Mouse (Mus musculus): Measurements from ENCODE around the gene Dock7. TPM values are rescaled to one million over a fixed set of nuclear protein-coding genes. Genes with fewer than 3 reads are reported as not detected.

The Dock7 gene
- total and polyA plus RNA-seq, 2 experiments from 2014 or later = 36.8 to 82.3 TPM

- TF ChIP-seq CTCF (IDR thresholded peaks at IDR 0.05) = no peak
- no peak overlapping the region for H3K4me3 ChIP-seq (ENCODE audit: low read depth, low read length)
- H3K27ac ChIP-seq (ENCODE audit: low read depth, low read length) = no peak overlapping the region
- DNase-seq (ENCODE audit: low spot score) (no peak), ATAC-seq (ENCODE audit: low FRiP score) (no peak)
- 57% methylated on average over 3 of the region's 3 CpGs for WGBS
- no peaks in the 10 kb centered on the region for H3K9me3 ChIP-seq (ENCODE audit: low read length)
- no peaks in the 10 kb centered on the region for H3K4me1 ChIP-seq (ENCODE audit: insufficient read depth, low read length)
- H3K36me3 ChIP-seq (ENCODE audit: insufficient read depth, low read length) = peaks cover 10% of the 10 kb centered on the region
- H3K4me2 ChIP-seq (ENCODE audit: low read depth, low read length, poor library complexity, severe bottlenecking) = no peak overlapping the region
- H3K27me3 ChIP-seq (ENCODE audit: insufficient read depth, low read length) = no peaks in the 10 kb centered on the region
- no peak overlapping the region for H3K9ac ChIP-seq (replicated peaks; ENCODE audit: low read length, poor library complexity, severe bottlenecking)
Measured at GRCm38 (mm10) chr4:99091151-99091701, 29.5 kb downstream of the Dock7 start.

- no peak overlapping the region for H3K4me3 ChIP-seq (ENCODE audit: low read depth, low read length)
- no peaks in the 10 kb centered on the region for H3K4me1 ChIP-seq (ENCODE audit: insufficient read depth, low read length)
- H3K9me3 ChIP-seq (ENCODE audit: low read length) = no peaks in the 10 kb centered on the region
- H3K9ac ChIP-seq (replicated peaks; ENCODE audit: low read length, poor library complexity, severe bottlenecking) = no peak overlapping the region
- H3K4me2 ChIP-seq (ENCODE audit: low read depth, low read length, poor library complexity, severe bottlenecking) = no peak overlapping the region
- H3K27me3 ChIP-seq (ENCODE audit: insufficient read depth, low read length) = no peaks in the 10 kb centered on the region
- 93% methylated on average over 17 of the region's 17 CpGs for WGBS
- DNase-seq (ENCODE audit: low spot score) (no peak), ATAC-seq (ENCODE audit: low FRiP score) (no peak)
- H3K36me3 ChIP-seq (ENCODE audit: insufficient read depth, low read length) = peaks cover 20% of the 10 kb centered on the region
- no peak overlapping the region for H3K27ac ChIP-seq (ENCODE audit: low read depth, low read length)
- TF ChIP-seq CTCF (IDR thresholded peaks at IDR 0.05) = no peak
Measured at GRCm38 (mm10) chr4:99087760-99088485, 32.8 kb downstream of the Dock7 start.

DNA sequence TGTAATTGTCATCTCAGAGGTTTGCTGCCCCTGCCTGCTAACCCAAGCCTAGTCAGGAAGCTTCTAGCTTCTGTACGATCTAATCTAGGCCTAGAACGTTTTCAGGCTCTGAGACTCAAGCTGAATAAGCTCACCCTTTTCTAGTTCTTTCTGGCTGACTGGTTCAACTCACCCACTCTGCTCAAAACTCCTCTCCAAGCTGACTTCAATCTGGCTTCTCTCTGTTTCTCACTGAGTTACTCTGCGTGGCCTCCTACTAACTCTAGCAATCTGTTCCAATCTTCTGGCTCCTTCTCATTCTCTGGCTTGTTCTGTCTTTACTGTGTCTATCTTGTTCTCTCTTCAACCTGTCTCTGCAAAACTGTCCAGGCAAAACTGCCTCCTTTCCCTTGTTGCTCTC lies 36.9 kb downstream of the Dock7 start:
- ATAC-seq (ENCODE audit: low FRiP score) = no peak
- 84% methylated on average over 3 of the region's 3 CpGs for WGBS

DNA sequence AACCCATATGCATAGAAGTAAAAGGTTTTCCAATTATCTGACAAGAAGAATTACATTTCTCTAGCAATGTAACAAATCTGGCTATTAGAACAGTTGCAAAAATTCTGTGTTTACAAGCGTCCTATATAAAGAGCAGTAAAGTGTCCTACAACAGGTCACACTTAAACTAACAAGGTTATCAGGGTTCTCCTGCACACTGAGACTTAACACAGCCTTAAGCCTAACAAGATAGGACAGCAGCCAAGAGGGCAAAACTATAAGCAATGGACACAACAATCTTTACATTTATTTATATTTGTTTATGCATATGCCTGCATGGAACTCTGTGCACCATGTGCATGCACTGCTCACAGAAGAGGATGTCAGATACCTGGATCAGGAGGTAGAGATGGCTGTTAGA lies 39.5 kb downstream of the Dock7 start:
- DNase-seq (ENCODE audit: low spot score) = no peak
- Histone ChIP-seq H3K9ac (replicated peaks; ENCODE audit: low read length, poor library complexity, severe bottlenecking) (no peak overlapping the region), H3K4me2 (ENCODE audit: low read depth, low read length, poor library complexity, severe bottlenecking) (no peak overlapping the region), H3K9me3 (ENCODE audit: low read length) (no peaks in the 10 kb centered on the region), H3K36me3 (ENCODE audit: insufficient read depth, low read length) (peaks cover 24% of the 10 kb centered on the region), H3K4me3 (ENCODE audit: low read depth, low read length) (no peak overlapping the region), H3K27me3 (ENCODE audit: insufficient read depth, low read length) (no peaks in the 10 kb centered on the region), H3K4me1 (ENCODE audit: insufficient read depth, low read length) (no peaks in the 10 kb centered on the region), H3K27ac (ENCODE audit: low read depth, low read length) (no peak overlapping the region)
- 85% methylated on average over 1 of the region's 1 CpGs for WGBS
- TF ChIP-seq CTCF (IDR thresholded peaks at IDR 0.05) = no peak
- no peak for ATAC-seq (ENCODE audit: low FRiP score)

More for the DNA sequence above, 36.9 kb downstream of the Dock7 start:
- H3K27me3 ChIP-seq (ENCODE audit: insufficient read depth, low read length) = no peaks in the 10 kb centered on the region
- no peak overlapping the region for H3K4me2 ChIP-seq (ENCODE audit: low read depth, low read length, poor library complexity, severe bottlenecking)
- no peaks in the 10 kb centered on the region for H3K4me1 ChIP-seq (ENCODE audit: insufficient read depth, low read length)
- peaks cover 22% of the 10 kb centered on the region for H3K36me3 ChIP-seq (ENCODE audit: insufficient read depth, low read length)
- DNase-seq (ENCODE audit: low spot score) = no peak
- no peak for TF ChIP-seq CTCF (IDR thresholded peaks at IDR 0.05)
- H3K9me3 ChIP-seq (ENCODE audit: low read length) = no peaks in the 10 kb centered on the region
- H3K9ac ChIP-seq (replicated peaks; ENCODE audit: low read length, poor library complexity, severe bottlenecking) = no peak overlapping the region
- no peak overlapping the region for H3K27ac ChIP-seq (ENCODE audit: low read depth, low read length)
- no peak overlapping the region for H3K4me3 ChIP-seq (ENCODE audit: low read depth, low read length)

DNA sequence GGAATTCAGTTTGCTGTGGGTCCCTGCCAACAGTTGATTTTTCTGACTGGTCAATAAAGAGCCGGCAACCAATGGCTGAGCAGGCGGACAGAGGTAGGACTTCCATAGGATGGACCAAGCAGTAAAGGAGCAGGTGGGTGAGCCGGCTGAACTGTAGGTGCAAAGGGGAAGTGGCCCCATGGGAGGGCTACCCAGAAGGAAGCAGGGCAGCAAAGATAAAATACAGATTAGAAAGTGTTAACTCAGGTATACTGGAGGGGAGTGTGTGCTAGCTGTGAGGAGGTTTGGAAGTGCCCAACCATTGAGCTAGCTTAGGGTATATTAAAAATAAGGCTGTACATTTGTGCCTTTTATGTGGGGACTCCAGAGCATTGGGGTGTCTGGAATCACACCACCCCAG lies 42.7 kb downstream of the Dock7 start:
- H3K36me3 ChIP-seq (ENCODE audit: insufficient read depth, low read length) = peaks cover 25% of the 10 kb centered on the region
- TF ChIP-seq CTCF (IDR thresholded peaks at IDR 0.05) = no peak

DNA sequence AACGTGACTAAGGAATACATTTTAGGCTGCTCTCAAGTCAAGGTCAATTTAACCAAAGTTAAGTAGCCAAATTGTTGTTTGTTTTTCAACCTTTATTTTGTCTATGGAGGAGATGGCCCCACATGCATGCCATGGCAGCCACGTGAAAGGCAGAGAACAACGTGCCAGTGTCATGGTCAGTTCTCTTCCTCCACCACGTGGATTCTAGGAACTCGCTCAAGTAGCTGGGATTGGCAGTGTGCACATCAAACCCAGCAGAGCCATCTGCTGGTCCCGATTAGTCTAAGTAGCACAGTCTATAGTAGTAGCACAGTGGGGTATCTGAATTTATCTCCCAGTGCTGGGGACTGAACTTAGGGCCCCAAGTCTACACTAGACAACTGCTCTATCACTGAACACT lies 51.9 kb downstream of the Dock7 start:
- 82% methylated on average over 6 of the region's 6 CpGs for WGBS
- no peak overlapping the region for H3K4me2 ChIP-seq (ENCODE audit: low read depth, low read length, poor library complexity, severe bottlenecking)
- no peaks in the 10 kb centered on the region for H3K27me3 ChIP-seq (ENCODE audit: insufficient read depth, low read length)
- ATAC-seq (ENCODE audit: low FRiP score) (no peak), DNase-seq (ENCODE audit: low spot score) (no peak)
- 0 out of 2 replicates have a peak, but pooled peaks have one; percentile 4 for TF ChIP-seq CTCF (IDR thresholded peaks at IDR 0.05)
- peaks cover 19% of the 10 kb centered on the region for H3K36me3 ChIP-seq (ENCODE audit: insufficient read depth, low read length)
- H3K9me3 ChIP-seq (ENCODE audit: low read length) = no peaks in the 10 kb centered on the region
- no peak overlapping the region for H3K9ac ChIP-seq (replicated peaks; ENCODE audit: low read length, poor library complexity, severe bottlenecking)
- H3K27ac ChIP-seq (ENCODE audit: low read depth, low read length) = no peak overlapping the region
- no peak overlapping the region for H3K4me3 ChIP-seq (ENCODE audit: low read depth, low read length)
- no peaks in the 10 kb centered on the region for H3K4me1 ChIP-seq (ENCODE audit: insufficient read depth, low read length)

More for the DNA sequence above, 42.7 kb downstream of the Dock7 start:
- ATAC-seq (ENCODE audit: low FRiP score) (no peak), DNase-seq (ENCODE audit: low spot score) (no peak)
- Histone ChIP-seq H3K27me3 (ENCODE audit: insufficient read depth, low read length) (no peaks in the 10 kb centered on the region), H3K9me3 (ENCODE audit: low read length) (no peaks in the 10 kb centered on the region), H3K27ac (ENCODE audit: low read depth, low read length) (no peak overlapping the region), H3K4me2 (ENCODE audit: low read depth, low read length, poor library complexity, severe bottlenecking) (no peak overlapping the region), H3K4me3 (ENCODE audit: low read depth, low read length) (no peak overlapping the region), H3K4me1 (ENCODE audit: insufficient read depth, low read length) (no peaks in the 10 kb centered on the region), H3K9ac (replicated peaks; ENCODE audit: low read length, poor library complexity, severe bottlenecking) (no peak overlapping the region)
- WGBS = 96% methylated on average over 3 of the region's 3 CpGs

Data from midbrain, postnatal 0 days (tissue).